Mouse (Mus musculus) right cerebral cortex, postnatal 10 days (tissue): Measurements from ENCODE around the gene Rfpl4.
"Not testable (repeated sequence)": the region's sequence is repeated elsewhere in the genome, so short reads cannot be mapped to it uniquely, and the experiment has no call there.

ENCODE experiments used
- DNase-seq, 2 experiments: peaks; one replicate each; pipeline ENCODE4 v3.0.0; 2021; ENCODE audit warnings: low spot score in 2 of 2

Rfpl4 gene

DNA sequence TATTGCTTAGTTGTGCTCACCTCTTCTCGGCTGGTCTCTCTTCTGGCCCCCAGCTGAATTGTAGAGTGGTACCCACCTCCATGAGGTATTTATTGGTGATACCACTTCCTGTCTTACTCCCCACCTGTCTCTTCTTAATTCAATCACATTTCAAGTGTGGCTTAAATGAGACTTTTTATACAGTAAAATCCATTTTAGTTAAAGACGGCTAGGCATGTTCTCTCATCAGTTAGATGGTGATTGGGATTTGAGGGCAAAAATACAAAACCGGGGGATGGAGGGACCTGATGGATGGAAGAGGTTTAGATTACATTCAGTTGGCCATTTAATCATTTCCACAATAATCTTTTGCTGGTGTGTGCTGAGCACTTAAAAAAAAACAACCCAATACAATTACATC is at the start of gene Rfpl4:
Gene Rfpl4, minus strand, starts transcription at position 101 of the 400 bp plus-strand sequence.
- no peak for DNase-seq

DNA sequence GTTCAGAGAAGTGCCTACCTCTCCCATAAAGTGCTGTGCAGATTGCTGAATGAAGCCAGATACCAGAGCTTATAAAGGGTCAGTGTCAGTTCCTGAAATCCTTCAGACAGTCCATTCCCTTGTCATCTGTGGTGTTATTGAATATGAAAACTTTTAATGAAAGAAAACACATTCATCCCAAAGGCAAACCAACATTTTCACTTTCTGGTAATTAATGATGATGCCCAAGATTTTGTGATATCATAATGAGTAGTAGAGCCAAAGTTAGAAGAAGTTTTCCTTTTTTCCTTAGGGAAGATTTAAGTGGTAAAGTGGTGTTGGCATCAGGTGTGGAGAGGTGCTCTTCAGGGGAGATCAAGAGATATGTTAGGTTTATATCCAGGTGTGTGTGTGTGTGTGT is 32.8 kb upstream of the Rfpl4 start, which contains the start of gene Vmn1r55:
Gene Vmn1r55, minus strand, starts transcription at position 101 of the 400 bp plus-strand sequence.
- DNase-seq = not testable (repeated sequence)

DNA sequence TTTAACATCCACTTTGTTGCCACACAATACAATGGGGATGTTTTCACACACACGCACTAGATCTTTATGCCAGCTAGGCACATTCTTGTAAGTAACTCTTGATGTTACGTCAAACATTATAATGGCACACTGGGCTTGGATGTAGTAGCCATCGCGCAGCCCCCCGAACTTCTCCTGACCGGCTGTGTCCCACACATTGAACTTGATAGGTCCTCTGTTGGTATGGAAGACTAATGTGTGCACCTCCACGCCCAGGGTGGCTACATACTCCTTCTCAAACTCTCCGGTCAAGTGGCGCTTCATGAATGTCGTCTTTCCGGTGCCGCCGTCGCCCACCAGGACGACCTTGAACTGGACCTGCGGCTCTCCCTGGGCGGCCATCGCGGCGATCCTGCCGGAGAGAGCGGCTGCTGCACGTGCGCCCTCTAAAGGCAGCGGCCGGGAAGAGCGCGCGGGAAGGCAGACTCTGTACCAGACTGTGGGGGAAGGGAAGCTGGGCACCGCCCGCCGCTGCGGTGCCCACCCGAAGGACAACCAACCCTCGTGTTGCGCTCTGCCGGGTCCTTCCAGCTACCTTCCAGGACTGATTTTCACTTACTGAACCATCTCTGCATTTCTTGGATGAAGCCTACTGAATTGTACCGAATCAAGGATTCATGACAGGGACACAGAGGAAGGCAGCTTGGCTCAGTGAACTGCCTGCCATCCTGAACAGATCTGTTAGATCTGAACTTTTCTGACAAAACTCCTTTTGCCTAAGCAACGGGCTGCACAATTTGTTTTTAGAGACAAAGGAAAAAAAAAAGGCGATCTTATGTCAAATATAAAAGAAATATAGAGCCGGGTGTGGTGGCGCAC is 9.0 kb upstream of the Rfpl4 start, which contains the start of gene Rasl2-9:
Gene Rasl2-9, minus strand, starts transcription at position 402 of the 858 bp plus-strand sequence.
- DNase-seq = peak; percentile 83 to 87

DNA sequence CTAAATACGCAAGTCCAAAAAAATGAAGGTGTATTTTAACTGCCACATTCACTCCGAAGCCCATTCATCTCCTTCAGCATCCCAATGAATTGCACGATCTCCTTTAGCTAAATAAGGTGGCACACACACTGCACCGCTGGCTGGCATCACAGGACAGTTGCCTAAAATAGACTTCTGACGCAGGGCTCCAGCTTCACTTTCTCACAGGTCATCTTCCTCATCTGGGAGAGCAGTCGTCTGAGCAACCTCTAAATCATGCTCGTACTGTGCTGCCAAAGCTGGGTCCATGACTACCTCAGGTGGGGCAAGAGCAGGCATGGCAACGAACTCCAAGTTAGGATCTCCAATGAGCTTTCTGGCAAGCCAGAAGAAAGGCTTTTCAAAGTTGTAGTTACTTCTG is 8.3 kb upstream of the Rfpl4 start:
- DNase-seq = no peak

DNA sequence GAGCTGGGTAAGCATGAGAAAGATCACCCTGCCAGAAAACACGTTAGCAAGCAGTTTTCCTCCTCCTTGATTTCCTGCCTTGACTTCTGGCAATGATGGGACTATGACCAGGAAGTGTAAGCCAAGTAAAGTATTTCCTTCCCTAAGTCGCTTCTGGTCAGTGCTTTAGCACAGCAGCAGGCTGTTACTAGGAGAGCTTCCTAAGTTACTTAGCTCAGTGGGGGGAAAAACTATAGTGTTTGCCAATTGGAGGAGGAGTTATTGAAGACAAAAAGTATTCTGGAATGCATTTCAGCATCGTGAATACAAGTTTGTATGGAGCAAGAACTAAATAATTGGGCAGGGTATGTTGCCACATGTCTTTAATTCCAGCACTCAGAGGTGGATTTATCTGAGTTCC is 4.0 kb downstream of the Rfpl4 start:
- no peak for DNase-seq

DNA sequence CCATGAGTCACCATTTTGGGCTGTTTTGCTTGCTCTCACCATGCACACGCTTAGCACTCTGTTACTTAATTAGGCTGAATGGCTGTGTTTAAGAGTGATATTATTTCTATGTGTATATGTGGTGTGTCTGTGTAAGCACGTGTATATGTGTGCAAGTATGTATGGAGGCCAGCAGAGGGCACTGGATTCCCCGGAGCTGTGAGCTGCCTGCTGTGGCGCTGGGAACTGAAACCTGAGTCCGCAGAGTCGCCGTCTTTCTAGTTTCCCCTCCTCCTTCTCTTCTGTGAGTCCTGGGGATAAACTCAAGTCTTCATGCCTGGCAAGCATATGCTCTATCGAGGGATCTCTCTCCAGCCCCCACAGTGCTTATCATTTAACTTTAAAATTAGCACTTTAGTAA is 7.4 kb downstream of the Rfpl4 start:
- no peak for DNase-seq

DNA sequence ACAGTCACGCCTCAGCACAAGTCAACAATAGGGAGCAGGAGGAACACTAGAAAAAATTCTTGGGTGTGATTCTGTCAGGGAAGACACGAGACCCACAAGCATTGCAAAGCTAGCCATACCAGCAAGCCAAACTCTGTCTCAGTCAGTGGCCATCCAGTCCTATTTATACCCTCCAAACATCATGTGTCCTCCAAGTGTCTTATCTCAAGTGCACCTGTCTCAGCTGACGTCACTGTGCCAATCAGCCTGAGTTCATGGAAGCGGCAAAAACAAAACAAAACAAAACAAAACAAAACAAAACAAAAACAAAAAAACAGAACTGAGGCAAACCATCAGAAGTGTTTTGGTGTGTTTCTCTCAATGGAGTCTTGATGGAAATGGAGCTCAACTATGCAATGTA is 8.5 kb downstream of the Rfpl4 start:
- DNase-seq = no peak

DNA sequence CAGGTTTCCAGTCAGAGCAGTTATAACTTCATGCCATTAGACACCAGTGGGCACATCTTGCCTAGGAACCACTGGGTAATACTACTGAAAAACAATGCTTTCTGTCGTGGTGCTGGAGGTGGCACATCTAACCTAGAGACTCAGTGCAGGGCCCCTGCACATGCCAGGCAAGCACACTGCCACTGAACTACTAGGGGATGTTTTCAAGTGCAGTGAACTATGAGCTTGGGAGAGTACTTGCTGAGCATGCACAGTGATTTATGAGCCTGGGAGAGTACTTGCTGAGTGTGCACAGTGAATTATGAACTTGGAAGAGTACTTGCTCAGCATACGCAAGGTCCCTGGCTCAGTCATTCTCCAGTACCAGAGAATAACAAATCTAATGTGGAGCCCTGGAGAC is 14.2 kb downstream of the Rfpl4 start:
- DNase-seq = no peak

DNA sequence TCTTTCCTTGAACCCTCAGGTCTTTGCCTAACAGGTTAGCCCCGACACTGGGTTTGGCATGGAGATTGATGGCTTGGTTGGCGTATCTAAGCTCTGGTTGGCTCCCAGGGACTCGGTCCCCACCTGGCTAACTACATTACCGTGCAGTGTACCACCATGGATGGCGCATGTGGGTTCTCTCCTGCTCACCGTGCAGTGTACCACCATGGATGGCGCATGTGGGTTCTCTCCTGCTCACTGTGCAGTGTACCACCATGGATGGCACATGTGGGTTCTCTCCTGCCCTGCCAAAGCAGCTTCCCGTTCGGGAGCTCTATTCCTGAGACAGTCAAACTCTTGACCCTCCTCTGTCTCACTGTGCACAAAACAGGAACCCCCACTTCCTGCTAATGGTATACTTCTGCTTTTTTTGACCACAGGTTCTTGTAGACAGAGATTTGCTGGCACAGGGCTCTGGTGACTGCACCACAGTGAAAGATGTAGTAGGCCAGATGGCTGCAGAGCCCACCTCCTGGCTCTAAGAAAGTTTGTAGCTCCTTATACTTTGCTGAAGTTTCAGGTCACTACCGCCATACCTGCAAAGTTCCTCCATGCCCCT is 15.6 kb downstream of the Rfpl4 start:
- peak in 1 of 2 experiments; percentile 57 for DNase-seq

DNA sequence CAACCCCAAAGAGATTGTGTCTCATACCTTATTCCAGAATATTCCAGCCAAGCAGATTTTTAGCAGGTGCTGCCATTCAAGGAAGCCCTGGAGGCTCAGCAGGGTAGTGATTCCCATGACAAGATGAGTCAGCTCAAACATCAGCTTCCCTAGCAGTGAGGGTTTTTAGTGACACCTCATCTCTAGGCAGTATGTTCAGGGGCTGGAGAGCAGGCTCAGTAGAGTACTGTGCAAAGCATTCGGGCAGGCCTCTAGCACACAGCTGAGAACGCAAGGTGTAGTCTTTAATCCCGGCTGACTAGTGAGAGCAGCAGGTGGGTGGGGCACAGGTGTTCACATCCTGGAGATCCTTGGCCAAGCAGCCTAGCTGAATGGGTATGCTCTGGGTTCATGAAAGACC is 17.0 kb downstream of the Rfpl4 start:
- no peak for DNase-seq

DNA sequence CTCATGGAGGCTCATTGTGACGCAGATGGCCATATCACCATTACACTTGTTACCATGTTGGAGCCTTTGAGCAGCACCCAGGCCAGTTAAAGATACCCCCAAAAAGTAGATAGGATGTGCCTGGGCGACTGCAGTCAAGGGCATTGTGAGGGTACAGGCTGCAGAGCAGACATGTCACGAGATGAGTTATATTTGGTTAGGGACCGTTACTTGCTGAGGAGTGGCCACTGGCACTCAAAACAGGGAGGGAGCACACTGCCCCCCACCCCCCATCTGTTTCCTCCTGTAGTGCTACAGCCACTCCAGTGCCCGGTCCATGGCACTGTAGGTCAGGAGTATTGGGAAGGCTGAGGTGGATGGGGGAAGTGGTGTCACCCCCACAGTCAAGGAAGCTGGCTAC is 18.0 kb downstream of the Rfpl4 start:
- DNase-seq = no peak

DNA sequence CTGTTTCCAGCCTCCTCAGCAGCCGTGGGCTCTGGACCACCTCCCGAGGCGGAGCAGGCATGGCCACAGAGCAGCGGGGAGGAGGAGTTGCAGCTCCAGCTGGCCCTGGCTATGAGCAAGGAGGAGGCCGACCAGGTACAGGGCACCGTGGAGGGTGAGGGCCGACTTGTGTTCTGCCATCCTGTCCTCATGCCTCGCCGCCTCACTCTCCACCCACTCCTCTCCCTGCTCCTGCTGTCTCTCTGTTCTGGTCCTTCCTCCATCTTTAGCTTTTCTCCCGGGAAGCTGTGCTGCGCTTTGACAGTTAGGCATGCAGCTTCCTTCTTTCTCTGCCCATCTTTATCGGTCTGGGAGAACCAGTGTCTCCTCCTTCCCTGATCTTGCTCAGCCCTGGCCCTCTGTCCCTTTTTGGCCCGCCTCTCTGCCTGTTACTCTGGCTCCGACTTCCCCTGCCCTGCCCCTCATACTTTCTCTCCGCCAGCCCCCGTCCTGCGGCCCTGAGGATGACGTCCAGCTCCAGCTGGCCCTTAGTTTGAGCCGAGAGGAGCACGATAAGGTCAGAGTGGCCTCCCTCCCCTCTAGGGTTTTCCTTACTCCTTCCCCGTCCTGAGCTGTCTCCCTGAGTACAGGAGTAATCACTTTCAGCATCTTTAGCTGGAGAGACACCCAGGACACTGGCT is 23.8 kb downstream of the Rfpl4 start:
- peak in 1 of 2 experiments; percentile 26 for DNase-seq

DNA sequence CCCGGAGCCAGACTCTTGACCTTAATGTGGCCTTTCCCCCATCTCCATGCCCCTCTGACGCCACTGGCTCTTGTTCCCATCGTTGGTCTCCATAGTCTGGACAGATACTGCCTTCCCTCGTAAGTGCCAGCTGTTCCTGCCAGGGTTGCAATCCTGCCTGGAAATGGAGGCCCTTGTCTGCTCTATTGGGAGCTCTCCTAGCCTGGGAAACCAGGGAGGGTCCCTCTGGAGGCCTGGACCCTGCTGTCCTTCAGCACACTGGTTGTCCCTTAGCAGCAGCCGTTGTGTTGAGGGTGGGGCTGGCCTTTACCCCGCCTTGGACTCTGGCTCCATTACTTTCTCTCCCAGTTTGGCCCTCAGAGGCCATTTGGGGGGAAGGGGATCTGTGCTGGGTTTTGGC is 24.4 kb downstream of the Rfpl4 start:
- peak in 1 of 2 experiments; percentile 18 for DNase-seq

DNA sequence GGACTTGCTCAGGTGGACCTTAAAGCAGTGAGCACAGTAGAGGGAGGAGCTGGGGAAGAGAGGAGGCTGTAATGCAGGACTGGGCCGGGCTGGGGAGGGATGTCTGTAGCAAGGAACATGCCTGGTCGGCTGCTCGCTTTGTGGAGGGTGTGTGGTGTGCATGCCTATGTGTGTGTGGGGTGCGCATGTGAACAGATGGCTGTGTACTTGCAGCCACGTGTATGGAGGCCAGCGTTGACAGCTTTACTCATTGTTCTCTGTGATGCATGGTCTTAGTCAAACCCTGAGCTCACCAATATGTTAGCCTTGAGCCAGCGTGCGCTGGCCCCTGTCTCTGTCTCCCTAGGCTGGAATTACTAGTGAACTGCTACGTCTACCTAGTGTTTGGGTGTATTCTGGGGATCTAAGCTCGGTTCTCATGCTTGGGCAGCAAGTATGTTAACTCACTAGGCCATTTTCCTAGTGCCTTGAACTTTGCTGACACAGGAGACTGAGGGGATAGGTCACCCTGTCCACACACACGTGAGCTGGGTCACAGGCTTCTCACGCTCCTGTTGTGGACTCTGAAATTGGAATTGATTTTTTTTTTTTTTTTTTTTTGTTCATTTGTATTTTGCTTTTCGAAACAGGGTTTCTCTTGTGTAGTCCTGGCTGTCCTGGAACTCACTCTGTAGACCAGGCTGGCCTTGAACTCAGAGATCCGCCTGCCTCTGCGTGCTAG is 25.6 kb downstream of the Rfpl4 start:
- DNase-seq = peak in 1 of 2 experiments; percentile 29

DNA sequence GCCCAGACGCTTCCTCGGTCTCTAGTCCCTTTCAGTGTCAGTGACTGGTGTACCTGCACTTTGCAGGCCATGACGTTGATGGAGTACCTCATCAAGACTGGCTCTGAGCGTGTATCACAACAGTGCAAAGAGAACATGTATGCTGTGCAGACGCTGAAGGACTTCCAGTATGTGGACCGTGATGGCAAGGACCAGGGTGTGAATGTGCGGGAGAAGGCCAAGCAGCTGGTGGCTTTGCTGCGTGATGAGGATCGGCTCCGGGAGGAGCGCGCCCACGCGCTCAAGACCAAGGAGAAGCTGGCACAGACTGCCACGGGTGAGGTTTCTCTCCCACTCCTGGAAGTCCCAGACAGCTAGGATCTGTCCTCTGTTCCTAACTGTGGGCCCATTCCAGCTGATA is 26.9 kb downstream of the Rfpl4 start:
- DNase-seq = no peak

DNA sequence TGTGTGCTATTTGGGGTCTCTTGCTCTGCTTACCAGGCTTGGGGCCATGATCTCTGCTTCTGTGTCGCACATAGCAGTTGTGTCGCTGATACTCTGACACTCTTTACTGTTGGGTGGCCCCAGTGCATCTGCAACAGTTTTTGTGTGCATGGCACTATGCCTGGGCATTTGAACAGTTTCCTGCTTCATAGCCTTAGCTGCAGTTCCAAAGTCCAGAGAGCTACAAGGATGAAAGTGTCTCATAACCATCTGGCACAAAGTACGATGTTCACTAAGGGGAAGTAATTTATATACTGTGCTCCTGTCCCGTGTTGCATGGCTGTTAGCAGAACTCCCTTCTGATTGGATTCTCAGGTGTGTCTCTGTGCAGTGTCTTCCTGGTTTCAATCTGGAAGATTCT is 28.9 kb downstream of the Rfpl4 start:
- no peak for DNase-seq

DNA sequence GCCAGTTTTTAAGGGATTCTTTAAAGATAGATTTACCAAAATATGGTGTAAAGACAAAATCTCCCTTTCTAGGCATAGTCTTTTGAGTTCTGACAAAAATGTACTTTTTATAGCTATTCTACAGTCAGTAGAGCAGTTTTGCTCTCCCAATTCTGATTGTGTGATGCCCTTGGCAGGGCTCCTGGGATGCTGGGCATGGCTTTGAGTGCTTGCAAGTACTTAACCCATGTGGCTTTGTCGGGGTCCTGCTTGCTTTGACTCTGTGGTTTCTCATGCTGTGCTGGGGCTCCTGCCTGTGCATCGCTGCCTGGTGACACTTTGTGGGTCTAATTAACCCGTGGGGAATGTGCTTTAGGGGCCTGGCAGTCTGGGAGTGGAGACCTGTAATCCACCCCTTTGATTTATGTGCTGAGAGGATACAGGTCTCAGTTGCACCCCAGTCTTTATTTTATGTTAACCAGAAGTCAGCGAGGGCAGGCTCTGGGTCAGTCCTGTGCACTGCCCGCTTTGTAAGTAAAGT is 29.8 kb downstream of the Rfpl4 start:
- no peak for DNase-seq

DNA sequence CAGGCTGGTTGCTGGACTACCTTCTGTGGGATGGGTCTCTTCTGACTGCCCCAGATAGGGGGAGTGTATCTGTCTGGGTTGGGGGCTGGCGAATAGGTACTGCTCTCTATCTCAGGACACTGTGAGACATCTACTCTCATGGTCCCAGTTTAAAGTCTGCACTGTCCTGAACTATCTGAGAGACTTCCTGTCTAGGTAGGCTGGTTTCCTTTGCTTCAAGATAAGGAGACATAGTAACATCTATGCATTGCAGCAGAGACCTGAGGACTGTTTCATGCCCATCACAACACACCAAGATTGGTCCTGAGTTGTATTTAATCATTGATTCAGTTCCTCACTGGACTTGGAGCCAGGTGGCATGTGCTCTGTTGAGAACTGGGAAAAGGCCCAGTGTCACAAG is 31.2 kb downstream of the Rfpl4 start:
- DNase-seq = no peak

DNA sequence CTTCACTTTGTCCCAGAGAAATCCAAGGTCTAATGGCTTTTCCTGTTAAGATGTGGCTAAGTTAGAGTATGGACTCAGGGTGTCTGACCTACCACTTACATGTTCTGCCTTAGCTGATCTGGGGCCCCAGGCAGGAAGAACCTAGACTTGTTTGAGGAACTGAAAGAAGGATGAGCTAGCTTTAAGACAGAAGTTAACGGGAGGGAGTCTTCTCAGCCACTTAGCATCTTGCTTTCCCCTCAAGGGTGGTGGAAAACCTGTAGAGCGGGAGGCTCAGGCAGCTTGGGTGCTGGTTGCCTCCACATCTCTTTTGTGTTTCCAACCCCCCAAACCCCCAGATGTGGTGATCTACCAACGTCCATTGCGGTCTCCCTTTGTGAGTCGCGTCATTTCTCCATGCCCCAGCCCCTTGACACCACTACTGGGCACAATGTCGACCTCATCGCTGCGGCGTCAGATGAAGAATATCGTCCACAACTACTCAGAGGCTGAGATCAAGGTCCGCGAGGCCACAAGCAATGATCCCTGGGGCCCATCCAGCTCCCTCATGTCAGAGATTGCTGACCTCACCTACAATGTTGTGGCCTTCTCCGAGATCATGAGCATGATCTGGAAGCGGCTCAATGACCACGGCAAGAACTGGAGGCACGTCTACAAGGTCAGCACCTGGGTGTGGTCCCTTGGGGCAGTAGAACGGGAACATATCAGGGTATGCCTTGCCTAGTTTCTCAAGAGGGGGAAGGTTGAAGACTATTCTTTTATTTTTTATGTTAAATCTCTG is 33.2 kb downstream of the Rfpl4 start:
- DNase-seq = no peak

DNA sequence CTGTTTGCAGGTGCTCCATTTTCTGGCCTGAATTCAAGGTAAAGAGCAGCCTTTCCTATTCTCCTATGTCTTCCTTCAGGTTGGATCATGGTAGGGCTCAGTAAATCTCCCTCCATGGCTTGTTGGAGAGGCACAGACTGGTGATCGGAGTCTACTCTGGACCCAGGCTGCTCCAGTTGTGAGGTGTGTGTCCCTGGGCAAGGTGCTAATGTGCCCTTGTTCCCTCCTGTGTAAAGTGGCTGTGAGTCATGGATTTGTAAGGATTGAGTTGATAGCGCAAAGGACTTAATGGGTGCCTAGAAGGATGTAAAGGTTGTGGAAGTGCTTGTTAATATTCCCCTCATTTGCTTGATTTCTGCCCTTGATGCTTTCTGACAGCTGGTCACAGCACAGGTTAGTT is 34.8 kb downstream of the Rfpl4 start:
- no peak for DNase-seq

DNA sequence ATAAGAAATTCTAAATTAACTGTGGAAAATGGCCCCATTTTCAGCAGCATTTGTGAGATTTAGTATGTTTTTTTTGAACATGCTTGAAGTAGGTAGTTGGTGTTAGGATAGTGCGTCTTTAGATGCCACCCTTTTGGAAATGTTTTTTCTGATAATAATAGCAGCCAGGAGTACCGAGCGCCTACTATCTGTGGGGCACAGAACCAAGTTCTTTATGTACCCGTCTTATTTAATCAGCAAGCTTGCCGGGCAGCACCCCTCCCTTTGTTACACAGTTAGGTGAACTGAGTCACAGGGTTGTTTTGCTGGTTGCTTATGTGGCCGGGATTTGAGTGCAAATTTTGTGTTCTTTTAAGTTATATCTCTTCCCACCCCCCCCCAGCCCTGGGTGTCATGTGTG is 35.5 kb downstream of the Rfpl4 start:
- no peak for DNase-seq
